Mouse (Mus musculus) ES-E14 (cell line): ENCODE data around the gene Tmem117. TPM values are rescaled to one million over a fixed set of nuclear protein-coding genes. Genes with fewer than 3 reads are reported as not detected.
A peak's percentile ranks its signal among the peaks of the same experiment; 100 is the strongest.

ENCODE experiments used
- DNase-seq: peaks from one replicate; pipeline ENCODE4 v3.0.0-alpha.2; 2013; ENCODE audit warnings: low read depth, low spot score
- H3K27ac ChIP-seq: 2 replicates; pipeline ENCODE4 v1.5.1; 2012; ENCODE audit warnings: low read depth, mild to moderate bottlenecking, low read length, moderate library complexity, mixed read lengths; ENCODE audit not compliant: poor library complexity, insufficient read depth, severe bottlenecking
- H3K36me3 ChIP-seq: 2 replicates; pipeline ENCODE4 v1.6.1; 2012; ENCODE audit warnings: mild to moderate bottlenecking, low read length, moderate library complexity, mixed read lengths; ENCODE audit not compliant: control insufficient read depth, poor library complexity, insufficient read depth, severe bottlenecking
- H3K4me1 ChIP-seq, 2 experiments: fragments of 150-350 bp in 1 of 2; sonication (generic) in 1 of 2; 2 replicates each; pipeline ENCODE4 v1.6.1; 2012; ENCODE audit warnings: low read length in 2 of 2, mild to moderate bottlenecking in 1 of 2, mixed read lengths in 1 of 2; ENCODE audit not compliant: control insufficient read depth in 2 of 2, insufficient read depth in 2 of 2, poor library complexity in 1 of 2
- H3K4me3 ChIP-seq, 2 experiments: fragments of 150-350 bp in 1 of 2; sonication (generic) in 1 of 2; 2 replicates each; pipeline ENCODE4 v1.5.1; 2012; ENCODE audit warnings: low read length in 2 of 2, low read depth in 1 of 2, mild to moderate bottlenecking in 1 of 2, mixed read lengths in 1 of 2; ENCODE audit not compliant: insufficient read depth in 1 of 2, poor library complexity in 1 of 2, severe bottlenecking in 1 of 2
- H3K9ac ChIP-seq: 2 replicates; pipeline ENCODE4 v1.6.1; 2012; ENCODE audit warnings: low read depth, mild to moderate bottlenecking, low read length, mixed read lengths; ENCODE audit not compliant: poor library complexity, insufficient read depth, severe bottlenecking
- H3K9me3 ChIP-seq: fragments of 150-350 bp; sonication (generic); 2 replicates; pipeline ENCODE4 v1.6.1; 2012; ENCODE audit warnings: low read depth, mild to moderate bottlenecking, low read length; ENCODE audit not compliant: control insufficient read depth, insufficient read depth
- CHD2 ChIP-seq: IDR thresholded peaks from 2 replicates; pipeline ENCODE4 v1.6.1; 2014; ENCODE audit warnings: mild to moderate bottlenecking, low read depth, low read length, inconsistent platforms
- HCFC1 ChIP-seq: IDR thresholded peaks from 2 replicates; pipeline ENCODE4 v1.6.1; 2012; ENCODE audit warnings: low read length, inconsistent platforms, borderline replicate concordance; ENCODE audit not compliant: insufficient read depth
- MAFK ChIP-seq: IDR thresholded peaks from 2 replicates; pipeline ENCODE4 v1.6.1; 2014; ENCODE audit warnings: mild to moderate bottlenecking, low read depth, low read length, inconsistent platforms; ENCODE audit not compliant: insufficient read depth
- ZC3H11A ChIP-seq: IDR thresholded peaks from 2 replicates; pipeline ENCODE4 v1.6.1; 2012; ENCODE audit warnings: low read depth, mild to moderate bottlenecking, inconsistent platforms, low read length, borderline replicate concordance
- ZNF384 ChIP-seq: IDR thresholded peaks from 2 replicates; pipeline ENCODE4 v1.6.1; 2012; ENCODE audit warnings: low read depth, low read length, inconsistent platforms
- in situ Hi-C, 2 experiments: fragments of 600-800 bp; cut with MboI; formaldehyde crosslinking; loops; one replicate each; pipeline ENCODE4 v1.15.1; 2025; ENCODE audit warnings: low sequenced_read_pairs in 2 of 2, inconsistent platforms in 1 of 2; ENCODE audit not compliant: unreplicated experiment in 2 of 2
- total RNA-seq: library from RNA; depleted of rRNA; stranded (reverse); fragments of 300-350 nt; gene quantifications from 2 replicates; pipeline ENCODE4 v1.2.3, GENCODE M21; 2012

Gene Tmem117
- total RNA-seq, 1 experiment = 0.71 TPM

DNA sequence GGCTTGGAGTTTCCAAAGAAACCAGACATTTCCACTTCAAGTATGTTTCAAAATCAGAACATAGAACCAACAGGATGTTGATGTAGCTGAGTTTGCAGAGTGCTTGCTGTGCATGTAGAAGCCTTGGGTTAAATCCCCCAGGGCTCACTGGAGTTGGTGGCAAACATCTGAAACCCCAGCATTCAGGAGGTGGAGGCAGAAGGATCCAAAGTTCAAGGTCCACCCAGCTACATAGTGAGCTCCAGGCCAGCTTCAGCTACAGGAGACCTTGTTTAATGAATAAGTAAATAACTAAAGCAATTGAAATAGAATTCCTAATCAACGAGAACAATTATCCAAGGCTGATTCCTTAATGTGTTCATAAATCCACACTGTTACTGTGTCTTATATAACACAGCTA lies 35.4 kb upstream of the Tmem117 start:
- TF ChIP-seq ZC3H11A (no peak), ZNF384 (no peak), MAFK (no peak)
- in situ Hi-C loops = no loop called here

DNA sequence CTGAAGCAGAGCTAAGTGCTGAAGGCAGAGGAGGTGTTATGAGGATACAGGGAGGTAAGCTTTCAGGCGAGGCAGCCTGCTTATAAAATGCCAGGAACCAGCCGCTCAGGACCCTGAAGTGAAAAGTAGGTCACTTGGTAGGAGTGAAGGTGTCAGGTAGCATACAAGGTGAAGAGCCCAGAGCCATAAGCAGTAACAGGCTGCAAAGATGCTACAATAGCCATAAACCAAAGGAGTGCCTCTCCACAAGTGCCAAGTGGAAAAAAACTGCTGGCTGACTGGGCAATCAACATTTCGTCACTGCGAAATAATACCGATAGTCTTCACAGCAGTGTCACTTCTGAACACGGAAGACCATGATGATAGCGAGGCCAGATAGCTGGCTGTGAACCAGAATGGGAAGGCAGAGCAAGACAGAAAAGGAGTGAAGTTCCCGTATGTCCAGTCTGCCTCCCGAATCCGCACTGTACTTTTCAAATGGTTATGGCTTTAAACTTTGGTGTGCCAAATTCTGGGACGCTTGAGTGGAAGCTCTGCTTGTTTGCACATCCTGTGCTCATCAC lies 28.8 kb upstream of the Tmem117 start:
- no peak overlapping the region for H3K4me3 ChIP-seq
- H3K4me1 ChIP-seq = peaks cover 0 to 10% of the 10 kb centered on the region in 2 experiments; a peak in 2 of 4 replicates
- TF ChIP-seq CHD2 = no peak
- no peak for TF ChIP-seq MAFK
- no peak for TF ChIP-seq ZNF384
- in situ Hi-C loops = no loop called here
- no peaks in the 10 kb centered on the region for H3K9me3 ChIP-seq
- no peak for DNase-seq
- H3K9ac ChIP-seq = no peak overlapping the region
- H3K36me3 ChIP-seq = no peaks in the 10 kb centered on the region
- H3K27ac ChIP-seq = no peak overlapping the region

More for the DNA sequence above, 35.4 kb upstream of the Tmem117 start:
- Histone ChIP-seq H3K27ac (no peak overlapping the region), H3K9me3 (no peaks in the 10 kb centered on the region), H3K4me3 (no peak overlapping the region), H3K36me3 (no peaks in the 10 kb centered on the region), H3K4me1 (peaks cover under 1 to 2% of the 10 kb centered on the region in 2 experiments; a peak in 2 of 4 replicates), H3K9ac (no peak overlapping the region)
- no peak for DNase-seq

DNA sequence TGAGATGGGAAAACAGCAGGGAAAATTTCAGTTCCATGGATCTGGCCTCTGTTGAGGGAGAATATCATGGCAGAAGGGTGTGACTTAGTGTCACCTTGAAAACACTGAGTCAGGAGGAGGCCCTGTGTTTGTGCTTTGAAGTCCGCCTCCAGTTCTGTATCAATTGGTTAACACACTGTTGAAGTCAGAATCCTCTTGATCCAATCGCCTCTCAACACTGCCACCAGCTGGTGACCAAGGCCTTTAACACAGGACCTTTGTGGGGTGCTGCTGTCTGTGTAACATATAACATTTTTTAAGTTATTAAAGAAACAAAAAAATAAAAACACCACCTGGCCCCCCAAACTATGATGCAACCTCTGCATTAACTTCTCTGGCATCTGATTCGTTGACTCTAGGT lies 27.7 kb upstream of the Tmem117 start:
- no peaks in the 10 kb centered on the region for H3K9me3 ChIP-seq
- H3K4me1 ChIP-seq = peaks cover 0 to 10% of the 10 kb centered on the region in 2 experiments; a peak in 2 of 4 replicates
- H3K27ac ChIP-seq = no peak overlapping the region
- no peak overlapping the region for H3K4me3 ChIP-seq
- no peaks in the 10 kb centered on the region for H3K36me3 ChIP-seq
- TF ChIP-seq ZNF384 (no peak), ZC3H11A (no peak), HCFC1 (no peak)
- in situ Hi-C loops = no loop called here
- no peak overlapping the region for H3K9ac ChIP-seq
- peak; percentile 53 for DNase-seq

- H3K9me3 ChIP-seq = no peaks in the 10 kb centered on the region
- H3K9ac ChIP-seq = no peak overlapping the region
- H3K4me3 ChIP-seq = no peak overlapping the region
- H3K27ac ChIP-seq = no peak overlapping the region
- in situ Hi-C loops = no loop called here
- DNase-seq = no peak
- H3K4me1 ChIP-seq = peaks cover 0 to 10% of the 10 kb centered on the region in 2 experiments; a peak in 2 of 4 replicates
- TF ChIP-seq ZC3H11A (no peak), MAFK (no peak), ZNF384 (no peak), HCFC1 (no peak), CHD2 (no peak)
- H3K36me3 ChIP-seq = no peaks in the 10 kb centered on the region
Measured at GRCm38 (mm10) chr15:94602441-94602840, 26.6 kb upstream of the Tmem117 start.

GRCm38 (mm10) chr15:94607768-94608167 lies 21.3 kb upstream of the Tmem117 start:
- no peaks in the 10 kb centered on the region for H3K4me1 ChIP-seq
- TF ChIP-seq ZNF384 (no peak), CHD2 (no peak), ZC3H11A (no peak), MAFK (no peak), HCFC1 (no peak)
- H3K9me3 ChIP-seq = no peaks in the 10 kb centered on the region
- no peak for DNase-seq
- no peaks in the 10 kb centered on the region for H3K36me3 ChIP-seq
- H3K9ac ChIP-seq = no peak overlapping the region
- H3K4me3 ChIP-seq = no peak overlapping the region
- in situ Hi-C loops = no loop called here
- no peak overlapping the region for H3K27ac ChIP-seq
